Mouse (Mus musculus) layer of hippocampus, adult 11-12 months (tissue): ENCODE results near the gene Col4a2.

Experiments used
- DNase-seq: peaks from one replicate; pipeline ENCODE4 v3.0.0; 2022; ENCODE audit warnings: low spot score

Gene Col4a2

GRCm38 (mm10) chr8:11359846-11360245 lies 47.2 kb downstream of the Col4a2 start:
- no peak for DNase-seq

GRCm38 (mm10) chr8:11361546-11362277 lies 49.1 kb downstream of the Col4a2 start:
- no peak for DNase-seq

GRCm38 (mm10) chr8:11362278-11363214 lies 49.9 kb downstream of the Col4a2 start:
- DNase-seq = no peak

GRCm38 (mm10) chr8:11363340-11364126 lies 50.9 kb downstream of the Col4a2 start:
- DNase-seq = no peak

- DNase-seq = no peak
Measured at GRCm38 (mm10) chr8:11366251-11366650, 53.6 kb downstream of the Col4a2 start.

- no peak for DNase-seq
Measured at GRCm38 (mm10) chr8:11366741-11367140, 54.1 kb downstream of the Col4a2 start.

GRCm38 (mm10) chr8:11367670-11368069 lies 55.1 kb downstream of the Col4a2 start:
- no peak for DNase-seq

- DNase-seq = no peak
Measured at GRCm38 (mm10) chr8:11369526-11370203, 57.1 kb downstream of the Col4a2 start.

- no peak for DNase-seq
Measured at GRCm38 (mm10) chr8:11371347-11371746, 58.7 kb downstream of the Col4a2 start.

GRCm38 (mm10) chr8:11372080-11372479 lies 59.5 kb downstream of the Col4a2 start:
- no peak for DNase-seq

- no peak for DNase-seq
Measured at GRCm38 (mm10) chr8:11373643-11374325, 61.2 kb downstream of the Col4a2 start.

GRCm38 (mm10) chr8:11374326-11375076 lies 61.9 kb downstream of the Col4a2 start:
- DNase-seq = no peak

GRCm38 (mm10) chr8:11375749-11376438 lies 63.3 kb downstream of the Col4a2 start:
- DNase-seq = no peak

- DNase-seq = no peak
Measured at GRCm38 (mm10) chr8:11377391-11378210, 65.0 kb downstream of the Col4a2 start.

GRCm38 (mm10) chr8:11379590-11379989 lies 67.0 kb downstream of the Col4a2 start:
- DNase-seq = no peak

- no peak for DNase-seq
Measured at GRCm38 (mm10) chr8:11381544-11381943, 68.9 kb downstream of the Col4a2 start.

- DNase-seq = peak; percentile 72
Measured at GRCm38 (mm10) chr8:11382059-11382810, 69.6 kb downstream of the Col4a2 start.

GRCm38 (mm10) chr8:11382933-11383332 lies 70.3 kb downstream of the Col4a2 start:
- no peak for DNase-seq
